Mouse (Mus musculus) Patski (cell line): Measurements from ENCODE around the gene Pex5l. TPM values are rescaled to one million over a fixed set of nuclear protein-coding genes. Genes with fewer than 3 reads are reported as not detected.

ENCODE experiments used
- ATAC-seq: fragments of 100-300 bp; one replicate; pipeline ENCODE4 v1.8.0; 2021
- CTCF ChIA-PET: fragments of 350-600 bp; sonication (Branson Sonifier 250); formaldehyde crosslinking; loops from one replicate; lab custom pipeline; 2022; ENCODE audit warnings: inconsistent platforms; lab: Charles Lee
- POLR2A ChIA-PET: fragments of 350-600 bp; sonication (Branson Sonifier 250); formaldehyde crosslinking; loops from one replicate; lab custom pipeline; 2022; ENCODE audit warnings: antibody characterized with exemption, inconsistent platforms; lab: Charles Lee
- DNase-seq: peaks from one replicate; pipeline ENCODE4 v3.0.0-alpha.2; 2011; ENCODE audit warnings: low read depth, low spot score
- H3K27me3 ChIP-seq: fragments of 371-371 bp; one replicate; pipeline ENCODE4 v1.5.1; 2021
- CTCF ChIP-seq: fragments of 100-300 bp; IDR thresholded peaks from one replicate; pipeline ENCODE4 v1.5.1; 2021
- in situ Hi-C: fragments of 300-500 bp; cut with MboI; formaldehyde crosslinking; loops from 3 replicates; pipeline ENCODE4 v1.11.1; 2018; ENCODE audit warnings: low pct_unique_long_range_greater_than_20kb, mixed read lengths
- polyA plus RNA-seq: library from polyadenylated mRNA; unstranded; gene quantifications from one replicate; pipeline ENCODE4 v1.2.3, GENCODE M21; 2021

Gene Pex5l
- not detected for polyA plus RNA-seq

GRCm38 (mm10) chr3:33142901-33143461 is at the start of gene Pex5l:
Gene Pex5l, minus strand, starts transcription at chr3:33143247.
- in situ Hi-C loops, result loop anchor here (10.0 kb wide), 1 partner anchor 98 kb away; no protein-coding TSS in a partner anchor
- no peak for DNase-seq
- peaks cover 39% of the 10 kb centered on the region for H3K27me3 ChIP-seq
- ChIA-PET CTCF (no interaction called here), POLR2A (no interaction called here)
- ATAC-seq, result no peak
- no peak for TF ChIP-seq CTCF

- ChIA-PET POLR2A (no interaction called here), CTCF (no interaction called here)
- ATAC-seq (no peak), DNase-seq (no peak)
- TF ChIP-seq CTCF, result no peak
- no peaks in the 10 kb centered on the region for H3K27me3 ChIP-seq
- in situ Hi-C loops, result no loop called here
Measured at GRCm38 (mm10) chr3:33165186-33165585, 22.1 kb upstream of the Pex5l start.

GRCm38 (mm10) chr3:33163821-33164220 is 20.8 kb upstream of the Pex5l start:
- ATAC-seq (no peak), DNase-seq (no peak)
- ChIA-PET CTCF (no interaction called here), POLR2A (no interaction called here)
- in situ Hi-C loops, result no loop called here
- TF ChIP-seq CTCF, result no peak
- H3K27me3 ChIP-seq, result no peaks in the 10 kb centered on the region

GRCm38 (mm10) chr3:33143592-33143991 is 545 bp upstream of the Pex5l start:
- peaks cover 38% of the 10 kb centered on the region for H3K27me3 ChIP-seq
- in situ Hi-C loops, result loop anchor here (10.0 kb wide), 1 partner anchor 99 kb away; no protein-coding TSS in a partner anchor
- ChIA-PET POLR2A (no interaction called here), CTCF (no interaction called here)
- no peak for ATAC-seq
- no peak for DNase-seq
- no peak for TF ChIP-seq CTCF

GRCm38 (mm10) chr3:33142398-33142797 is 649 bp downstream of the Pex5l start:
- no peak for DNase-seq
- TF ChIP-seq CTCF, result no peak
- peaks cover 39% of the 10 kb centered on the region for H3K27me3 ChIP-seq
- ChIA-PET CTCF (no interaction called here), POLR2A (no interaction called here)
- in situ Hi-C loops, result loop anchor here (10.0 kb wide), 1 partner anchor 98 kb away; no protein-coding TSS in a partner anchor
- ATAC-seq, result no peak

GRCm38 (mm10) chr3:33129944-33130343 is 13.1 kb downstream of the Pex5l start:
- ATAC-seq (no peak), DNase-seq (no peak)
- POLR2A ChIA-PET, result no interaction called here
- CTCF ChIA-PET, result no interaction called here
- in situ Hi-C loops, result no loop called here
- no peak for TF ChIP-seq CTCF
- peaks cover 12% of the 10 kb centered on the region for H3K27me3 ChIP-seq

- CTCF ChIA-PET, result no interaction called here
- no peak for TF ChIP-seq CTCF
- H3K27me3 ChIP-seq, result peaks cover 12% of the 10 kb centered on the region
- in situ Hi-C loops, result no loop called here
- POLR2A ChIA-PET, result no interaction called here
- no peak for ATAC-seq
- DNase-seq, result no peak
Measured at GRCm38 (mm10) chr3:33124796-33125195, 18.3 kb downstream of the Pex5l start.

- in situ Hi-C loops, result no loop called here
- DNase-seq, result no peak
- TF ChIP-seq CTCF, result peak; percentile 41
- CTCF ChIA-PET, result no interaction called here
- H3K27me3 ChIP-seq, result no peaks in the 10 kb centered on the region
- no peak for ATAC-seq
- POLR2A ChIA-PET, result no interaction called here
Measured at GRCm38 (mm10) chr3:33105785-33106184, 37.3 kb downstream of the Pex5l start.

GRCm38 (mm10) chr3:33103501-33103900 is 39.5 kb downstream of the Pex5l start:
- no peaks in the 10 kb centered on the region for H3K27me3 ChIP-seq
- no peak for TF ChIP-seq CTCF
- ChIA-PET POLR2A (no interaction called here), CTCF (no interaction called here)
- DNase-seq, result no peak
- ATAC-seq, result no peak
- in situ Hi-C loops, result no loop called here

GRCm38 (mm10) chr3:33098550-33099295 is 44.3 kb downstream of the Pex5l start:
- H3K27me3 ChIP-seq, result no peaks in the 10 kb centered on the region
- ATAC-seq, result no peak
- no peak for TF ChIP-seq CTCF
- ChIA-PET POLR2A (no interaction called here), CTCF (no interaction called here)
- no peak for DNase-seq
- in situ Hi-C loops, result no loop called here

- ATAC-seq (peak; percentile 31), DNase-seq (no peak)
- TF ChIP-seq CTCF, result no peak
- CTCF ChIA-PET, result interaction anchor here (0.9 kb wide), 1 partner anchor 20 kb away, joined by 3 read pairs; no protein-coding TSS in a partner anchor
- H3K27me3 ChIP-seq, result peaks cover 3% of the 10 kb centered on the region
- POLR2A ChIA-PET, result no interaction called here
- in situ Hi-C loops, result no loop called here
Measured at GRCm38 (mm10) chr3:33093646-33094045, 49.4 kb downstream of the Pex5l start.
